Comparison of ENCODE assay signal across 25 mouse cellular contexts in the genomic region with DNA sequence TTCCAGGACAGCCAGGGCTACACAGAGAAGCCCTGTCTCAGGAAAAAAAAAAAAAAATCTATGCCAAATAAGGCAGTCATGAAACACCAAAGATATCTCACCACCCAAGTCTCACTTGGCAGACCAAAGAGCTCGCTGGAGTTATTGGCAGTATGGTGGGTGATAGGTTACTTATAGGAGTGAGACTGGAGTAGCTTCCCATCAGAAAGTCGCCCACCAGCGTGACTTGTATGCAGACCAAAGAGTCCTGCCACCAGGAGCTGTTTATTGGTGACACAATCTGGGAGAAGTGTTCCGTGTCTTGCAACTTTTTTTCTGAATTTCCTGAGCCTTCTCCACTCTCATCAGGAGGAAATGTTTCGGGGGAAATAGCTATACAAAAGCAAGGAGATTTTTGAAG. TPM values are rescaled to one million over a fixed set of nuclear protein-coding genes. Genes with fewer than 3 reads are reported as not detected.
A peak's percentile ranks its signal among the peaks of the same experiment; 100 is the strongest.
DNase-seq lines count a peak whose midpoint lies in the region; ATAC-seq and TF ChIP-seq lines count a peak whose summit lies in the region.
"Had no signal": no experiment of that assay in that cellular context is flagged by ENCODE, and none has a peak within 500 bp of the region (broad histone marks: within the 10 kb centered on the region; RNA-seq: fewer than 3 reads in every experiment).

No protein-coding gene starts in this region.

- no peak for ATAC-seq in heart, embryonic 12.5 days (ENCODE audit: insufficient number of reproducible peaks, low FRiP score)
- no peak for ATAC-seq in neural tube, embryonic 13.5 days (ENCODE audit: low read depth)
- no peak for ATAC-seq in stomach, postnatal 0 days (ENCODE audit: low FRiP score, low TSS enrichment)
- ATAC-seq: hindbrain, postnatal 0 days; liver, postnatal 0 days had no signal

- no peak for TF ChIP-seq EP300 in heart, adult 2 months (IDR thresholded peaks at IDR 0.05; ENCODE audit: insufficient read depth, low read depth, low read length)
- no peak for TF ChIP-seq EP300 in stomach, postnatal 0 days (optimal IDR thresholded peaks at IDR 0.05)

- peaks cover 13% of the 10 kb centered on the region for H3K36me3 ChIP-seq in heart, adult 2 months (ENCODE audit: control insufficient read depth, insufficient read depth, low read length)
- H3K36me3 ChIP-seq in heart, embryonic 12.5 days: peaks cover 18% of the 10 kb centered on the region
- H3K36me3 ChIP-seq in neural tube, embryonic 13.5 days: peaks cover 16% of the 10 kb centered on the region
- H3K36me3 ChIP-seq in stomach, postnatal 0 days (ENCODE audit: control insufficient read depth, insufficient read depth, low read length): peaks cover 8% of the 10 kb centered on the region

- no peaks in the 10 kb centered on the region for H3K9me3 ChIP-seq in heart, embryonic 12.5 days (replicated peaks)
- H3K9me3 ChIP-seq in neural tube, embryonic 13.5 days: no peaks in the 10 kb centered on the region
- no peaks in the 10 kb centered on the region for H3K9me3 ChIP-seq in stomach, postnatal 0 days (ENCODE audit: control insufficient read depth, low read length)
- H3K9me3 ChIP-seq: embryonic facial prominence, embryonic 13.5 days; G1E had no signal

- H3K4me3 ChIP-seq in heart, adult 2 months: no peak overlapping the region
- H3K4me3 ChIP-seq in heart, embryonic 12.5 days: no peak overlapping the region
- no peak overlapping the region for H3K4me3 ChIP-seq in layer of hippocampus, adult 2 months
- no peak overlapping the region for H3K4me3 ChIP-seq in neural tube, embryonic 13.5 days
- H3K4me3 ChIP-seq in stomach, postnatal 0 days (ENCODE audit: low read depth, low read length): no peak overlapping the region

- H3K4me2 ChIP-seq in heart, embryonic 12.5 days: no peak overlapping the region
- no peak overlapping the region for H3K4me2 ChIP-seq in neural tube, embryonic 13.5 days
- H3K4me2 ChIP-seq in stomach, postnatal 0 days (replicated peaks; ENCODE audit: low read depth): no peak overlapping the region

- intact Hi-C loops in heart, adult 2 months (cut with DNase I): loop anchor here (5.0 to 10.0 kb wide), 5 partner anchors 117 to 405 kb away; a partner anchor contains a TSS
- intact Hi-C loops in left cerebral cortex, postnatal 14 days (cut with DNase I): loop anchor here (5.0 to 10.0 kb wide), 3 partner anchors 117 to 635 kb away; a partner anchor contains a TSS

- H3K27me3 ChIP-seq in heart, adult 2 months (ENCODE audit: control insufficient read depth, insufficient read depth, low read length): no peaks in the 10 kb centered on the region
- no peaks in the 10 kb centered on the region for H3K27me3 ChIP-seq in heart, embryonic 12.5 days (replicated peaks)
- no peaks in the 10 kb centered on the region for H3K27me3 ChIP-seq in neural tube, embryonic 13.5 days
- no peaks in the 10 kb centered on the region for H3K27me3 ChIP-seq in stomach, postnatal 0 days (ENCODE audit: control insufficient read depth, insufficient read depth, low read length)
- H3K27me3 ChIP-seq: embryonic facial prominence, embryonic 13.5 days had no signal

- 62% methylated on average over 5 of the region's 5 CpGs for WGBS in heart, adult 2 months
- WGBS in heart, embryonic 12.5 days: 76% methylated on average over 5 of the region's 5 CpGs
- WGBS in neural tube, embryonic 13.5 days: 87% methylated on average over 5 of the region's 5 CpGs
- WGBS in stomach, postnatal 0 days: 80% methylated on average over 5 of the region's 5 CpGs

- H3K4me1 ChIP-seq in heart, adult 2 months (ENCODE audit: control insufficient read depth, insufficient read depth, low read length): peaks cover 14% of the 10 kb centered on the region
- H3K4me1 ChIP-seq in heart, embryonic 12.5 days (replicated peaks): peaks cover 34% of the 10 kb centered on the region
- H3K4me1 ChIP-seq in neural tube, embryonic 13.5 days (replicated peaks): peaks cover 46% of the 10 kb centered on the region
- H3K4me1 ChIP-seq in stomach, postnatal 0 days (replicated peaks; ENCODE audit: control insufficient read depth, insufficient read depth): peaks cover 9% of the 10 kb centered on the region

- peak overlapping the region; percentile 98; the same call in 1 of the 2 replicates for H3K27ac ChIP-seq in heart, adult 2 months
- H3K27ac ChIP-seq in heart, embryonic 12.5 days (ENCODE audit: poor library complexity, severe bottlenecking): no peak overlapping the region
- peak overlapping the region; percentile 100; the same call in 1 of the 2 replicates for H3K27ac ChIP-seq in layer of hippocampus, adult 2 months
- peak overlapping the region; percentile 100; the same call in 1 of the 2 replicates for H3K27ac ChIP-seq in neural tube, embryonic 13.5 days (replicated peaks)
- H3K27ac ChIP-seq in stomach, postnatal 0 days (replicated peaks): peak overlapping the region; percentile 100
- H3K27ac ChIP-seq: embryonic facial prominence, embryonic 13.5 days had no signal

- no peak for TF ChIP-seq POLR2A in heart, adult 2 months (IDR thresholded peaks at IDR 0.05; ENCODE audit: insufficient read depth, low read depth, low read length)

- no peak for TF ChIP-seq CTCF in heart, adult 2 months (IDR thresholded peaks at IDR 0.05)
- TF ChIP-seq CTCF in layer of hippocampus, adult 2 months (conservative IDR thresholded peaks at IDR 0.05): no peak
- no peak for TF ChIP-seq CTCF in stomach, postnatal 0 days (IDR thresholded peaks at IDR 0.05; ENCODE audit: low read depth)

- DNase-seq in heart, adult 2 months: no peak
- DNase-seq in layer of hippocampus, adult 2 months (ENCODE audit: low spot score in 2 of 2): no peak
- DNase-seq in layer of hippocampus, adult 18-20 months (ENCODE audit: low spot score in 2 of 2): no peak
- DNase-seq in neural tube, embryonic 10.5 days (ENCODE audit: extremely low spot score, low spot score): no peak
- DNase-seq in stomach, postnatal 0 days (ENCODE audit: low spot score): no peak
- DNase-seq in left cerebral cortex, postnatal 14 days (ENCODE audit: low spot score in 2 of 2): no peak
- DNase-seq: adrenal gland, adult 2 months; cerebellum, adult 18-20 months; gastrocnemius, postnatal 14 days; kidney, adult 9 months; layer of hippocampus, postnatal 36 days; liver, postnatal 0 days; midbrain, embryonic 14.5 days; thymus, adult 2 months had no signal

- peaks cover 4% of the 10 kb centered on the region for H3K79me2 ChIP-seq in heart, adult 2 months (replicated peaks; ENCODE audit: control insufficient read depth, insufficient read depth, low read length)

- no peak overlapping the region for H3K9ac ChIP-seq in heart, adult 2 months (ENCODE audit: low read depth, low read length)
- H3K9ac ChIP-seq in heart, embryonic 12.5 days: no peak overlapping the region
- H3K9ac ChIP-seq in neural tube, embryonic 13.5 days: no peak overlapping the region
- no peak overlapping the region for H3K9ac ChIP-seq in stomach, postnatal 0 days (ENCODE audit: low read length)

RNA-seq across cellular contexts. Expression of a gene that starts 1.8 kb away (rescaled TPM):
- total RNA-seq in heart, adult 2 months (2021): 10 to 100 TPM; 82.3 to 83.4 TPM
- 148 and 178 TPM in 2 replicates for polyA plus RNA-seq in heart, adult 2 months (2012; rRNA removed)
- polyA plus RNA-seq in heart, embryonic 12.5 days (2016; fragmentation: Nextera tagmentation; extraction: Ambion mirVana): 282 and 285 TPM in 2 replicates
- total RNA-seq in layer of hippocampus, adult 2 months (2021): 100 to 1,000 TPM; 230 to 239 TPM
- 100 to 1,000 TPM; 210 to 215 TPM for total RNA-seq in layer of hippocampus, adult 18-20 months (2021)
- polyA plus RNA-seq in neural tube, embryonic 13.5 days (2015; fragmentation: Nextera tagmentation; extraction: Ambion mirVana): 385 and 402 TPM in 2 replicates
- polyA plus RNA-seq in stomach, postnatal 0 days (2015; fragmentation: Nextera tagmentation; extraction: Ambion mirVana): 143 and 145 TPM in 2 replicates
- total RNA-seq in left cerebral cortex, postnatal 14 days (2021): 100 to 1,000 TPM; 221 to 230 TPM

RNA-seq across cellular contexts. Expression of a gene that starts 4.1 kb away (rescaled TPM):
- 1 to 10 TPM; 6.5 to 8.2 TPM for total RNA-seq in heart, adult 2 months (2021)
- polyA plus RNA-seq in heart, adult 2 months (2012; rRNA removed): 3.9 and 5.0 TPM in 2 replicates
- polyA plus RNA-seq in heart, embryonic 12.5 days (2016; fragmentation: Nextera tagmentation; extraction: Ambion mirVana): 9.0 and 9.8 TPM in 2 replicates
- 10 to 100 TPM; 13.3 to 15.1 TPM for total RNA-seq in layer of hippocampus, adult 2 months (2021)
- total RNA-seq in layer of hippocampus, adult 18-20 months (2021): 10 to 100 TPM; 13.6 to 15.8 TPM
- 9.5 and 10.8 TPM in 2 replicates for polyA plus RNA-seq in neural tube, embryonic 13.5 days (2015; fragmentation: Nextera tagmentation; extraction: Ambion mirVana)
- polyA plus RNA-seq in stomach, postnatal 0 days (2015; fragmentation: Nextera tagmentation; extraction: Ambion mirVana): 7.4 and 7.5 TPM in 2 replicates
- total RNA-seq in left cerebral cortex, postnatal 14 days (2021): 10 to 100 TPM; 12.2 to 14.3 TPM

RNA-seq across cellular contexts. Expression of a gene that starts 6.2 kb away (rescaled TPM):
- 1 to 10 TPM; 3.0 to 3.2 TPM for total RNA-seq in heart, adult 2 months (2021)
- 6.4 and 10.1 TPM in 2 replicates for polyA plus RNA-seq in heart, adult 2 months (2012; rRNA removed)
- 10.0 and 12.5 TPM in 2 replicates for polyA plus RNA-seq in heart, embryonic 12.5 days (2016; fragmentation: Nextera tagmentation; extraction: Ambion mirVana)
- 100 to 1,000 TPM; 615 to 646 TPM for total RNA-seq in layer of hippocampus, adult 2 months (2021)
- 100 to 1,000 TPM; 637 to 681 TPM for total RNA-seq in layer of hippocampus, adult 18-20 months (2021)
- 58.9 and 66.1 TPM in 2 replicates for polyA plus RNA-seq in neural tube, embryonic 13.5 days (2015; fragmentation: Nextera tagmentation; extraction: Ambion mirVana)
- polyA plus RNA-seq in stomach, postnatal 0 days (2015; fragmentation: Nextera tagmentation; extraction: Ambion mirVana): 3.0 and 3.6 TPM in 2 replicates
- 100 to 1,000 TPM; 454 to 455 TPM for total RNA-seq in left cerebral cortex, postnatal 14 days (2021)

RNA-seq across cellular contexts. Expression of a gene that starts 19.1 kb away (rescaled TPM):
- not detected for total RNA-seq in heart, adult 2 months (2021)
- polyA plus RNA-seq in heart, adult 2 months (2012; rRNA removed): 2.1 and 3.2 TPM in 2 replicates
- 0.55 TPM in 1 of 2 replicates, not detected in the other for polyA plus RNA-seq in heart, embryonic 12.5 days (2016; fragmentation: Nextera tagmentation; extraction: Ambion mirVana)
- not detected for total RNA-seq in layer of hippocampus, adult 2 months (2021)
- not detected for total RNA-seq in layer of hippocampus, adult 18-20 months (2021)
- polyA plus RNA-seq in neural tube, embryonic 13.5 days (2015; fragmentation: Nextera tagmentation; extraction: Ambion mirVana): 0.56 TPM in 1 of 2 replicates, not detected in the other
- 0.27 and 0.33 TPM in 2 replicates for polyA plus RNA-seq in stomach, postnatal 0 days (2015; fragmentation: Nextera tagmentation; extraction: Ambion mirVana)
- not detected for total RNA-seq in left cerebral cortex, postnatal 14 days (2021)
- total RNA-seq: adrenal gland, adult 2 months; gastrocnemius, postnatal 14 days; hindbrain, postnatal 0 days; layer of hippocampus, postnatal 36 days had no signal
- polyA plus RNA-seq: brain, embryonic 14.5 days; embryonic facial prominence, embryonic 13.5 days; frontal cortex, adult 2 months; G1E; heart, embryonic 14.5 days; large intestine, adult 2 months; limb, embryonic 11.5 days; midbrain, embryonic 14.5 days; small intestine, adult 2 months; thymus, adult 2 months had no signal

RNA-seq across cellular contexts. Expression of a gene that starts 22.8 kb away (rescaled TPM):
- 100 to 1,000 TPM; 105 to 131 TPM for total RNA-seq in heart, adult 2 months (2021)
- 222 and 286 TPM in 2 replicates for polyA plus RNA-seq in heart, adult 2 months (2012; rRNA removed)
- polyA plus RNA-seq in heart, embryonic 12.5 days (2016; fragmentation: Nextera tagmentation; extraction: Ambion mirVana): 30.2 and 32.8 TPM in 2 replicates
- 10 to 100 TPM; 15.7 to 21.2 TPM for total RNA-seq in layer of hippocampus, adult 2 months (2021)
- 10 to 100 TPM; 22.1 to 26.7 TPM for total RNA-seq in layer of hippocampus, adult 18-20 months (2021)
- polyA plus RNA-seq in neural tube, embryonic 13.5 days (2015; fragmentation: Nextera tagmentation; extraction: Ambion mirVana): 70.5 and 79.1 TPM in 2 replicates
- polyA plus RNA-seq in stomach, postnatal 0 days (2015; fragmentation: Nextera tagmentation; extraction: Ambion mirVana): 303 and 307 TPM in 2 replicates
- total RNA-seq in left cerebral cortex, postnatal 14 days (2021): 10 to 100 TPM; 18.1 to 18.5 TPM

Comparison
In these comparisons a context has a peak if more than half of its experiments do, and no peak if none do; other contexts are left out.
1. RNA of a gene that starts 6.2 kb away (total RNA-seq): 637 to 681 TPM in layer of hippocampus, adult 18-20 months, 615 to 646 TPM in layer of hippocampus, adult 2 months and 454 to 455 TPM in left cerebral cortex, postnatal 14 days; 3.0 to 3.2 TPM in heart, adult 2 months; every median in the first group is over 100 times any median in the second.